Mouse (Mus musculus) cerebellum, adult 9-10 months (tissue): ENCODE measurements around the gene Trnp1.
A peak's percentile ranks its signal among the peaks of the same experiment; 100 is the strongest.

Experiments
- DNase-seq: peaks from one replicate; pipeline ENCODE4 v3.0.0; 2022

The Trnp1 gene

DNA sequence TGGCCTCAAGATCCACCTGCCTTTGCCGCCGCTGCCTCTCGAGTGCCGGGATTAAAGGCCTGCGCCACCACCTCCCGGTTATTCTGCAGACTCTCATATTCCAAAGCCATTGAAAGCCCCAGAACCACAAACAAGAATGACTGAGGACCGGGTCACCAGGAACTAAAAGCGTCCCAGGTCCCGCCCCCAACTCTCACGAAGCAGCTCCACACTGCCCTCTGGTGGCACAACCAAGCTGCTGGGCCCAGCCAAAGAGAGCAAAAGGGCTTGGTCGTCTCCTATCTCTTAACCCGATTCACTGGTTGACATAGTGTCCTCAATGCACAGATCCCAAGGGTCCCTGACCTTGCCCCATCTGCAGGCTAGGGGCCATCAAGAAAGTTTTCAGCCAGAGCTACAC lies 3.9 kb downstream of the Trnp1 start:
- peak; percentile 88 for DNase-seq

DNA sequence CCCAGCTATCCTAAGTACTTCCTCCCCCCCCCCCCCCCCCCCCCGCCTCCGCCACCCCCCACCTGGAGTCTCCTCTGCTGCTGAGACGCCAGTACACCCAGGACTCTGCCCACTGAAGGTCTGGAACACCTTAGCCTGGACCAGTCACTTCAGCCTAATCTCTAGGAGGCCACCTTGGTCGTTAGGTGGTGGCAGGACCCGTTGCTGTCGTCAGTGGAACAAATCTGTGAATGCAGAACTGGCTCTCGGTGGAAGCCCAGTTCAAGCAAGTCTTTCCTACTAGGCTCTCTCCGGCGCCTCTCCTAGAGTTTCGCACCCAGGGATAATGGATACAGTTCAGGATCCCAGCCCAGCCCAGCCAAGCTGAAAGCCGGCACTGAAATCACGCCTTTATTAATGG lies 4.5 kb downstream of the Trnp1 start:
- no peak for DNase-seq

DNA sequence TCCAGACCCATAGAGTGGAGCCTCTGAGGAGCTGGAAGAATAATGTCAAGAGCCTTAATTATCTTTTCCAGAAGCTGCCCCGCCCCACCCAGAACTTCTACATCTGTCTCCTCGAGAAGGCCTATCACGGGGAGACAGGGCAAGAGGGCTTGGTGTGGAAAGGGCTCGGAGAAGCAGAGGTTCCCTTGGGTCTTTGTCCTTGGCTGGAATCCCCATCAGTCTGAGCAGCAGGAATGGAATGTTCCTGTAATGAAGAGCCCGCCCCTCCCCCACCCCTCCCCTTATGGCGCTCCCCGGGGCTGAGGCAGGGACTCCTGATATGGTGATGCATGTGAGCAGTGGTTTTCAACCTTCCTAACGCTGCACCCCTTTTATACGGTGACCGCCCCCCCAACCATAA lies 6.5 kb downstream of the Trnp1 start:
- DNase-seq = peak; percentile 26

DNA sequence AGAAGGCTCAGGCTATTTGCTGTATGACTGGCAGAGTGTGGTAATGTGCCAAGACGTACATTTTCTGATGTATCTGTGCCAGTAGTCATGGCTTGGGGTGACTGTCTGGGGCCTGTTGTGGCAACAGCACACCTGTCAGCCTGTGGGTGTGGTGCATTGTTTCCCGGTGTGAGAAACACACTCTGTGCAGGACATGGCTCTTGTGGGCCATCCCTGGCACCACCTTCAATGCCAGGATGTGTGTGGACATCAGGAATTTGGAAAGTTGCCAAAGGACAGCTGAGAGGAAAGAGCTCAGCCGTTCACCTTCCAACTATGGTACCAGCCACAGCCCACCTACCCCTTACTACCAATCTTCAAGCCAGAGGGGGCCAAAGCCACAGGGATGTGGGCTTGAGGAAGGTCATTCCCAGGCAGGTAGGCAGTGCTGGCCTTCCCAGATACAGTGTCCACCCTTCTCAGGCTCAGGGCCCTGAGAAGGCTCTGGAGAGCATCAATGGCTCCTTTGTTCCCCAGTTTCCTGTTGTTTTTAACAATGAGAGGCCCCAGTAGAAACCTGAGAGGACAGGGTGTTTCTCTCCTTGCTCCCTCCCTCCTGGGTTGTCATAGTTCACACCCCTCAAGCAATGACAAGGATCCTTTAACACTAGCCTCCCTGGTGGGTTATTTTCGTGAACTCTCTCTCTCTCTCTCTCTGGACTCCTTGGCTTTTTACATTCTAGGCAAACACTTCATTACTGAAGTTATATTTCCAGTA lies 8.7 kb downstream of the Trnp1 start:
- DNase-seq = no peak

DNA sequence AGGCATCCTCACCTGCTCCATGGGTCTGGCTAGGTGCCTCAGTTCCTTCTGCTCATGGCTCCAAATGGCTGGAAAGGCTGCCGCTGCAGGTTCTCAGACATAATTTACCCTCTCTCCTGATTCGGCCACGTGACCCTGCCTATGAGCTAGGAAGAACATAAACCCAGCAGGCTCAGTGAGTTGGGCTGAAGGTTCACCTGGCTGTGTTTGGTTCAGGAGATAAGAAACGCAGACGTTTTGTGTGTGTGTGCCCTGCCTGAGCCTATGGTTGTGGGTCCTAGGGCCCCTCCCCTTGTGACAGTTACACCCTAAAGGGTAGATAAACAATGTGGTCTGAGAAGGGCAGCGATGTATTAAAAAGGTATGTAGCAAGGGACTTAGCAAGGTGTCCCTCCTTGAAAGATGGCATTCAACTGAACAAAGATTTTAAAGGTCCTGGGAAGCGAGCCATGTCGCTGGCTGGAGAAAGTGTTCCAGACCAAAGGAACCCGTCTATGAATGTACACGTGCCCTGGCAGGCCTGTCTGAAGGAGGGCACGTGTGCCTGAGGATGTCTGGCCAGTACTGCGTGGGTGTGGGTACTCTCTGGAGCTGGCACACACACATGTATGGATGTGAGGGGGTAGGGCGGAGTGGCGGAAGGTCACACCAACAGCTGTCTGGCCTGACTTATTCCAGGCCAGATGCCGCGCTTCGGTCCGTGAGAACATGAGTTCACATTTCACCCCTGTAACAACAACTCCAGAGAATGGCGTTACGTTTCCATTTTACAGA lies 9.5 kb downstream of the Trnp1 start:
- no peak for DNase-seq

DNA sequence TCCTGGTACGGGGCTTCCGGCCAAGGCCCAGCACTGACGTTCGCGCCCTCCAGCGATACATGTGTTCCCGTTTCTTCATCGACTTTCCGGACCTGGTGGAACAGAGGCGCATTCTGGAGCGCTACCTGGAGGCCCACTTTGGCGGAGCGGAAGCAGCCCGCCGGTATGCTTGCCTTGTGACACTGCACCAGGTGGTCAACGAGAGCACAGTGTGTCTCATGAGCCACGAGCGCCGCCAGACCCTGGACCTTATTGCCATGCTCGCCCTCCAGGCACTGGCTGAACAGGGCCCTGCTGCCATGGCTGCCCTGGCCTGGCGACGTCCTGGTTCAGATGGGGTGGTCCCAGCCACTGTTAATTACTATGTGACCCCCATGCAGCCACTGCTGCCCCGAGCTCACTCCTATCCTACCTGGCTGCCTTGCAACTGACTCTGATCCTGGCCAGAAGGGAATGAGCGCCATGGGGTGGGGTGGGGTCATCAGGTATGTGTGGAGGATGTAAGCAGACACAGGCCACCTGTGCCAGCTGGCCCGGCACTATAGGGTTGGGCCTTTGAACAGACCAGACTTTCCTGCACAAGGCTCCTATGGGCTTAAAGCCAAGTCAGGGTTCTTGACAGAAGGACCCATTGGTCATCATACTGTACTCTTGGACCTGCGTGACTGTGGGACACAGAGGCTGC lies 11.5 kb downstream of the Trnp1 start:
- DNase-seq = no peak

DNA sequence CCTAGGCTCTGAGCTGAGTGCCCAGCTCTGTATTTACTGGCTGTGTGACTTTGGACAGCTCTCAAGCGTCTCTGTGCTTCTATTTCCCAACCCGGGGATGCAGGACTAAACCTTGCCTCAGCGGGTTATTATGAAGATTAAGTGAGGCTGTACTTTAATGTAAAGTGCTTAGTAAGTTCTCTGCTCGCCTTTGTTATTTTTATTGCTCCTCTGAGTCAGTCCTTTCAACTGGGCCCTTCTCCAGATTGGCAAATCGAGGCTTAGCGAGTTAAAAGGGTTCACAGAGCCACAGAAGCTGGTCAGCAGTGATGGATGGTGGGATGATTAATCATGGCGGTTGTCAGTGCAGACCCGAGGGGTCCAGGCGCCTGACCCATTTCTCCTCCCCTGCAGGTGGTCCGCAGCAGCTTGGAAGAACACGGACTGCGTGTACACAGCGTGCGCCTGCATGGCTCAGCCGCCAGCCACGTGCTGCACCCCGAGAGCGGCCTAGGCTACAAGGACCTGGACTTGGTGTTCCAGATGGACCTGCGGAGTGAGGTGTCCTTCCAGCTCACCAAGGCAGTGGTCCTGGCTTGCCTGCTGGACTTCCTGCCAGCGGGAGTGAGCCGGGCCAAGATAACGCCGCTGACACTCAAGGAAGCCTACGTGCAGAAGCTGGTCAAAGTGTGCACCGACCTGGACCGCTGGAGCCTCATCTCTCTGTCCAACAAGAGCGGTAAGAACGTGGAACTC lies 12.5 kb downstream of the Trnp1 start:
- DNase-seq = no peak

DNA sequence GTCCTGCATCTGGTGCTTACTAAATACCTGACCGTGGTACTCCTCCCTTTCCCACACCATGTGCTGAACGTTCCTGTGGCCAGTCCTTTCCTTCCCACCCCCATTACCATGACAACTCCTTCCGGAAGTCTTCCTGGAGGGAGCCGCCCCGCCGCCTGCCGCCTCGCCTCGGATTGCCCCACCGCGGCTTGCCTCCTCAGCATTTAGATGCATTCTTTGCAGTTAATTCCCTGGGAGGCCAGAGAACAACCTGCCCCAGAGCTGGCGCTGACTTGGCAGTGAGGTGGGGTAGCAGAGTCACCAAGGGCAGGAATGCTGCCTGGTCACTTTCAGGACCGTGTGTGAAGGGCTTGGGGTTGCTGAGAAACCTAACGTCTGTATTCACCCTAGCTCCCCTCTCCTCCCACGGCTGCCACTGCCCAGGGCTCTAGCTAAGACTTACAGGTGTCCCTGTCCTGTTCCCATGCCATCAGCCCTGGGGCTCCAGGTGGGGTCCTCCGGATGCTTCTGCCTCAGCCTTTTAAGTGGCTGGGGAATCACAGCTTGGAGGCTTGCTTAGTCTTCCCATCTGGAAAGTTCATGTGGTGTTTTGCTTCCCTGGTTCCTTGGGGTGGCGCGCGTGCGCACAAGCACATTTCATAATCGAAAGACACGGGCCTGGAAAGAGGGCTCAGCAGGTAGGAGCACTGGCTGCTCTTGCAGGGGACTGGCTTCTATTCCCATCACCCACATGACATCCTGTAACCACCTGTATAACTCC lies 13.9 kb downstream of the Trnp1 start:
- DNase-seq = no peak

GRCm38 (mm10) chr4:133482479-133482878 lies 15.9 kb downstream of the Trnp1 start:
- no peak for DNase-seq

GRCm38 (mm10) chr4:133481488-133481887 lies 16.9 kb downstream of the Trnp1 start:
- no peak for DNase-seq

- no peak for DNase-seq
Measured at GRCm38 (mm10) chr4:133480754-133481153, 17.6 kb downstream of the Trnp1 start.

GRCm38 (mm10) chr4:133480185-133480537 lies 18.2 kb downstream of the Trnp1 start:
- no peak for DNase-seq

DNA sequence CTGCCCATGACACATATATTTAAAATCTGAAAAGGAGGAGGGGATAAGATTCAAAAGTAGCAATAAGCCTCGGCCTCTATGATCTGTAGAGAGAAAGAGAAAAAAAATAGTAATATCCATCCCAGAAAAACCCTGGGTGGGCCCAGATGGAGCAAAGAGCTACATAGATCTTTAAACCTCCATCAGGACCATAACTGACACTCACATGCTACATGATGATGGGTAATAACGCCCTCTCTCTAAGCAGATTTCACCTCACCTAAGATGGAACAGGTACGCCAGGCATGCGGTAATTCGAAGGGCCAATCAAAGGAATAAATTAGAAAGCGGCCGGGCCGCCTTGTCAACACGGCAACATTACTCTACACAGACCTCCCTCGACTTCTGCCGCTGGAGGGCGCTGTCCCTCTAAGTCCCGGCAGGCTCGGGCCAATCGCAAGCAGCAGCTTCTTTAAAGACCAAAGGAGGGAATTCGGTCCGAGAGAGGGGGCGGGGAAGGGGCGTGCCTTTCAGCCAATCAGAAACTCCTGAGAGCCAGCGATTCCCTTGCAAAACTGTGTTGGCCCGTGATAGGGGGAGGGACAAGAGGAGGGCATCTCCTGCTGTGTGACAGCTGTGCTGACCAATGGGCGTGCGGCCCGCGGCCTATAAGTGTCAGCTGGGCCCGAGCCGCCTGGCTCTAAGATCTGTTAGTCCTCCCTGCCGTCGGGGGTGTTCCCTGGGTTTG lies 18.7 kb downstream of the Trnp1 start, which contains the start of gene Tent5b:
Gene Tent5b, plus strand, starts transcription at position 675 of the 727 bp plus-strand sequence.
- DNase-seq = peak; percentile 98

DNA sequence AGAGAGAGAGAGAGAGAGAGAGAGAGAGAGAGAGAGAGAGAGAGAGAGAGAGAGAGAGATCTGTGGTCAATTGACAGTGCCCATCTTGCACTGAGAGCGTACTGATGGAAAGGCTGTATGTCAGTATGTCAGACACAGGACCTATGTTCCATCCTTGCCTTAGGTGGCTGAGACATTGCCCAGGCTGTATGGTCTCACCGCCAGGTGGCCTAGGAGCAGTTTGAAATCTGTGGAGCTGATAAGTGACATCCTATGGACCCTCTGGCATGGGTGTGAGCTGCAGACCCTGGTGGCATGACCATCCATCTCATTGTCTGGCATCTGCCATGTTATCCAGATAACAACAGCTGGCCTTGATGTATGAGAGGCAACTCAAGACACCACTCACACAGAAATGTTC lies 24.5 kb downstream of the Trnp1 start:
- no peak for DNase-seq

DNA sequence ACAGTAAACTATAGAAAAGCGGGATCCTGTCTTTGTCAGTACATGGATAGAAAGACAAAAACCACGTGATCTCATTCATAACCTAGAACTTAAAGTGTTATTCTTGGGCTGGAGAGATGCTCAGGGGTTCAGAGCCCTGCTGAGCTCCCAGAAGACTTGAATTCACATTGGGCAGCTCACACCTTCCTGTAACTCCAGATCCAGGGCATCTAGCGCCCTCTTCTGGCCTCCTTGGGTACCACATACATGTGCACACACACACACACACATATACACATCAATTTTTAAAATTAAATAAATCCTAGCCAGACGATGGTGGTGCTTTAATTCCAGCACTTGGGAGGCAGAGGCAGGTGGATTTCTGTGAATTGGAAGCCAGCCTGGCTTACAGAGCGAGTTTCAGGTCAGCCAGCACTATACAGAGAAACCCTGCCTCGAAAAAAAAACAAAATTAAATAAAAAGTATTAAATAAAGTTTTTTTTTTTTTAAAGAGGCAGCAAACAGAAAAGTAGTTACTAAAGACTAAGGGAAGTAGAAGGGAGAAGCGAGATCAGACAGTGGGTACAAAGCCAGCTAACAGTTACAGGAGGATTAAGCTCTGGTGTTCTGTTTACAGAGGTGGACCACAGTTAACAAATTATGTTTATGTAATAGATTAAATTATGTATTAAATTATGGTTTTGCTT lies 27.1 kb downstream of the Trnp1 start:
- no peak for DNase-seq

DNA sequence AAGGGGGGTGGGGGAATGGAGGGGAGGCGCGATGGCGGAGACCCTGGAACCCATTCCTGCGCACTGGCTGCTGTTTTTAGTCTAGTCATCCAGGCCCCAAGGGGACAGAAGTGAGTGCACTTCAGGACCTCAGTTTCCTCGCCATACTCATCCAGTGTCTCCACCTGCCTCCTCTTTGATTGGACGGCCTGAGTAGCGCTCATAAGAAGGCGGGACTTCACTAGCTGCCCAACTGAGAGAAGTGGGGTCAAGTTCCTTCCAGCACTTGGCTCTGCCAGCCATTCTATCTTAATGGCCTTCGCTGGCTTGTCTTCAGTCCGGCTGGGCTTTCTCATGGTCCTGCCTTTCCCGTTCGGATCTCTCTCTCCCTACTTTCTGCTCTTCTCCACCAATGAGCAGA lies 29.2 kb downstream of the Trnp1 start:
- DNase-seq = no peak

GRCm38 (mm10) chr4:133468080-133468479 lies 30.3 kb downstream of the Trnp1 start:
- peak; percentile 78 for DNase-seq

GRCm38 (mm10) chr4:133463184-133463583 lies 35.2 kb downstream of the Trnp1 start:
- no peak for DNase-seq

DNA sequence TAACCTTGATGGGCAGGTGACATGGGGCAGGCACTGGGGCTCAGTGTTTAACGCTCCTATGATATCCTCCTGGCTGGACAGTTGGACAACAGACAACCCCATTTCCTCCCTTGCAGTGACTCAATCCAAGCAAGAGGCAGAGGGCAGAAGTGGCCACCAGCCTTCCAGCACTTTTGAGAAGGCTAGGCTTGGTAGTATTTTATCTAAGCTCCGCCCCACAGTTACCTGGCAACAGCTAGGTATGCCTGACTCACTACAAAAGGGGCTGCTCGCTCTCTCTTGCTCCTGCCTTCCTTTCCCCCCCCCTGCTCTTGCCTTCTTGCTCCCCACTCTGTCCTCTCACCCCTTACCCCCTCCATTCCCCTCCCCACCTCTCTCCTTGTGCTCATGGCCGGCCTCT lies 37.0 kb downstream of the Trnp1 start:
- DNase-seq = no peak

- DNase-seq = no peak
Measured at GRCm38 (mm10) chr4:133460796-133461325, 37.5 kb downstream of the Trnp1 start.

DNA sequence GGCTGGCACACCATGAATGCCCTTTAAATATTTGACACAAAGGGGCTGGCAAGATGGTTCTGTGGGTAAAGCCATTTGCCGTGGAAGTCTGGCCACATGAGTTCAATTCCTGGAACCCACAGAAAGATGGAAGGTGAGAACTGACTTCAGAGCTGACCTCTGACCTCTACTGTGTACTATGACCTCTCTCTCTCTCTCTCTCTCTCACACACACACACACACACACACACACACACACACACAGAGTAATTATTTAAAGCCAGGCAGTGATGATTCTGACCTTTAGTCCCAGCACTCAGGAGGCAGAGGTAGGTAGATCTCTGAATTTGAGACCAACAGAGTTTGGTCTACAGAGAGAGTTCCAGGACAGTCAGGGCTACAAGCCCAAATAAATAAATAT lies 38.3 kb downstream of the Trnp1 start:
- DNase-seq = no peak
